Mouse (Mus musculus) lung, embryonic 16.5 days (tissue): ENCODE results near the gene Setd1b. TPM values are rescaled to one million over a fixed set of nuclear protein-coding genes. Genes with fewer than 3 reads are reported as not detected.

Source experiments
- ATAC-seq: fragments of 200-750 bp; cut with Nextera tagmentation; 2 replicates; pipeline ENCODE4 v1.8.0; 2017; ENCODE audit warnings: low read depth, mild to moderate bottlenecking, moderate library complexity
- H3K27ac ChIP-seq: fragments of 300-500 bp; sonication (generic); 2 replicates; pipeline ENCODE4 v1.5.1; 2014; ENCODE audit warnings: mild to moderate bottlenecking, control low read depth, low read length
- H3K27me3 ChIP-seq: fragments of 300-500 bp; sonication (generic); 2 replicates; pipeline ENCODE4 v1.6.1; 2014; ENCODE audit warnings: low read depth, low read length, mixed read lengths; ENCODE audit not compliant: control insufficient read depth, insufficient read depth
- H3K36me3 ChIP-seq: fragments of 300-500 bp; sonication (generic); 2 replicates; pipeline ENCODE4 v1.6.1; 2014; ENCODE audit warnings: low read length; ENCODE audit not compliant: control insufficient read depth, insufficient read depth
- H3K4me1 ChIP-seq: fragments of 300-500 bp; sonication (generic); replicated peaks from 2 replicates; pipeline ENCODE4 v1.6.1; 2014; ENCODE audit warnings: low read length, mixed read lengths; ENCODE audit not compliant: control insufficient read depth, insufficient read depth
- H3K4me2 ChIP-seq: fragments of 300-500 bp; sonication (generic); 2 replicates; pipeline ENCODE4 v1.6.1; 2014; ENCODE audit warnings: low read depth, low read length, control low read depth
- H3K4me3 ChIP-seq: fragments of 300-500 bp; sonication (generic); 2 replicates; pipeline ENCODE4 v1.5.1; 2014; ENCODE audit warnings: mild to moderate bottlenecking, low read length, control low read depth
- H3K9ac ChIP-seq: fragments of 300-500 bp; sonication (generic); 2 replicates; pipeline ENCODE4 v1.6.1; 2014; ENCODE audit warnings: low read length, control low read depth
- H3K9me3 ChIP-seq: fragments of 300-500 bp; sonication (generic); 2 replicates; pipeline ENCODE4 v1.6.1; 2016; ENCODE audit warnings: low read length; ENCODE audit not compliant: control insufficient read depth
- WGBS: fragments of 180-500 bp; shearing (Covaris S2); extraction: QIAGEN DNeasy Blood & Tissue Kit; methylation state at CpG from one replicate; pipeline ENCODE4 v1.1.7; 2014; 5-methylcytosine and 5-hydroxymethylcytosine counted together
- polyA plus RNA-seq: library from polyadenylated mRNA; unstranded; fragments of >200 nt; fragmentation: Nextera tagmentation; extraction: Ambion mirVana; gene quantifications from 2 replicates; pipeline ENCODE4 v1.2.1, GENCODE M21; 2015

Gene Setd1b
- polyA plus RNA-seq, 1 experiment from 2014 or later, result 9.1 TPM

GRCm38 (mm10) chr5:123182651-123183050, 40.7 kb downstream of the Setd1b start, which contains the start of gene Hpd:
Hpd (minus strand) TSS chr5:123182727.
- Histone ChIP-seq H3K36me3 (no peaks in the 10 kb centered on the region), H3K4me2 (no peak within 1 kb of the TSS), H3K27me3 (no peaks in the 10 kb centered on the region), H3K27ac (no peak within 1 kb of the TSS), H3K9me3 (no peaks in the 10 kb centered on the region), H3K9ac (no peak within 1 kb of the TSS), H3K4me1 (no peaks in the 10 kb centered on the region), H3K4me3 (no peak within 1 kb of the TSS)
- 70% methylated on average over 10 of the region's 10 CpGs for WGBS
- no peak for ATAC-seq

- Histone ChIP-seq H3K4me1 (no peaks in the 10 kb centered on the region), H3K27me3 (no peaks in the 10 kb centered on the region), H3K4me2 (no peak overlapping the region), H3K9me3 (no peaks in the 10 kb centered on the region), H3K36me3 (no peaks in the 10 kb centered on the region), H3K9ac (no peak overlapping the region), H3K27ac (no peak overlapping the region), H3K4me3 (no peak overlapping the region)
- WGBS, result 50% methylated on average over 6 of the region's 6 CpGs
- no peak for ATAC-seq
Observed at GRCm38 (mm10) chr5:123185966-123186365, 44.0 kb downstream of the Setd1b start.

- Histone ChIP-seq H3K4me2 (no peak overlapping the region), H3K9me3 (no peaks in the 10 kb centered on the region), H3K27ac (no peak overlapping the region), H3K4me1 (no peaks in the 10 kb centered on the region), H3K36me3 (no peaks in the 10 kb centered on the region), H3K4me3 (no peak overlapping the region), H3K27me3 (no peaks in the 10 kb centered on the region), H3K9ac (no peak overlapping the region)
- 80% methylated on average over 3 of the region's 3 CpGs for WGBS
- ATAC-seq, result no peak
Observed at GRCm38 (mm10) chr5:123187306-123187705, 45.3 kb downstream of the Setd1b start.

- no peak for ATAC-seq
- Histone ChIP-seq H3K9ac (no peak overlapping the region), H3K4me1 (no peaks in the 10 kb centered on the region), H3K27ac (no peak overlapping the region), H3K4me2 (no peak overlapping the region), H3K4me3 (no peak overlapping the region), H3K36me3 (no peaks in the 10 kb centered on the region), H3K27me3 (no peaks in the 10 kb centered on the region), H3K9me3 (no peaks in the 10 kb centered on the region)
- WGBS, result 48% methylated on average over 3 of the region's 3 CpGs
Observed at GRCm38 (mm10) chr5:123190912-123191311, 48.9 kb downstream of the Setd1b start.

GRCm38 (mm10) chr5:123191427-123191826, 49.4 kb downstream of the Setd1b start:
- Histone ChIP-seq H3K4me1 (no peaks in the 10 kb centered on the region), H3K4me2 (no peak overlapping the region), H3K9me3 (no peaks in the 10 kb centered on the region), H3K36me3 (no peaks in the 10 kb centered on the region), H3K4me3 (no peak overlapping the region), H3K27ac (no peak overlapping the region), H3K27me3 (no peaks in the 10 kb centered on the region), H3K9ac (no peak overlapping the region)
- 62% methylated on average over 6 of the region's 6 CpGs for WGBS
- ATAC-seq, result no peak

GRCm38 (mm10) chr5:123192606-123193150, 50.7 kb downstream of the Setd1b start:
- H3K27me3 ChIP-seq, result no peaks in the 10 kb centered on the region
- no peak overlapping the region for H3K4me2 ChIP-seq
- H3K36me3 ChIP-seq, result no peaks in the 10 kb centered on the region
- WGBS, result 55% methylated on average over 9 of the region's 9 CpGs
- no peak for ATAC-seq
- no peaks in the 10 kb centered on the region for H3K4me1 ChIP-seq
- H3K9ac ChIP-seq, result no peak overlapping the region
- no peak overlapping the region for H3K4me3 ChIP-seq
- H3K9me3 ChIP-seq, result no peaks in the 10 kb centered on the region
- H3K27ac ChIP-seq, result no peak overlapping the region

- ATAC-seq, result no peak
Observed at GRCm38 (mm10) chr5:123193436-123193835, 51.4 kb downstream of the Setd1b start.

GRCm38 (mm10) chr5:123194856-123195255, 52.9 kb downstream of the Setd1b start:
- no peaks in the 10 kb centered on the region for H3K36me3 ChIP-seq
- no peak overlapping the region for H3K27ac ChIP-seq
- WGBS, result 86% methylated on average over 6 of the region's 6 CpGs
- H3K9ac ChIP-seq, result no peak overlapping the region
- H3K4me1 ChIP-seq, result no peaks in the 10 kb centered on the region
- no peak for ATAC-seq
- no peaks in the 10 kb centered on the region for H3K9me3 ChIP-seq
- no peak overlapping the region for H3K4me2 ChIP-seq
- H3K4me3 ChIP-seq, result no peak overlapping the region
- no peaks in the 10 kb centered on the region for H3K27me3 ChIP-seq

More at GRCm38 (mm10) chr5:123193436-123193835, 51.4 kb downstream of the Setd1b start:
- 73% methylated on average over 5 of the region's 5 CpGs for WGBS
- no peak overlapping the region for H3K9ac ChIP-seq
- H3K4me1 ChIP-seq, result no peaks in the 10 kb centered on the region
- no peaks in the 10 kb centered on the region for H3K36me3 ChIP-seq
- no peak overlapping the region for H3K4me3 ChIP-seq
- H3K9me3 ChIP-seq, result no peaks in the 10 kb centered on the region
- no peaks in the 10 kb centered on the region for H3K27me3 ChIP-seq
- H3K4me2 ChIP-seq, result no peak overlapping the region
- H3K27ac ChIP-seq, result no peak overlapping the region

GRCm38 (mm10) chr5:123195500-123196000, 53.6 kb downstream of the Setd1b start:
- H3K27ac ChIP-seq, result no peak overlapping the region
- H3K9ac ChIP-seq, result no peak overlapping the region
- no peak overlapping the region for H3K4me2 ChIP-seq
- H3K4me3 ChIP-seq, result no peak overlapping the region
- H3K9me3 ChIP-seq, result no peaks in the 10 kb centered on the region
- H3K27me3 ChIP-seq, result no peaks in the 10 kb centered on the region
- H3K4me1 ChIP-seq, result no peaks in the 10 kb centered on the region
- WGBS, result 85% methylated on average over 16 of the region's 16 CpGs
- no peaks in the 10 kb centered on the region for H3K36me3 ChIP-seq
- ATAC-seq, result no peak

- no peak overlapping the region for H3K4me2 ChIP-seq
- no peak overlapping the region for H3K4me3 ChIP-seq
- no peaks in the 10 kb centered on the region for H3K27me3 ChIP-seq
- no peak overlapping the region for H3K27ac ChIP-seq
- no peaks in the 10 kb centered on the region for H3K9me3 ChIP-seq
- no peaks in the 10 kb centered on the region for H3K36me3 ChIP-seq
- 62% methylated on average over 4 of the region's 4 CpGs for WGBS
- ATAC-seq, result no peak
- H3K9ac ChIP-seq, result no peak overlapping the region
- H3K4me1 ChIP-seq, result no peaks in the 10 kb centered on the region
Observed at GRCm38 (mm10) chr5:123196746-123197145, 54.8 kb downstream of the Setd1b start.
